Mouse (Mus musculus) bone marrow macrophage, adult 2 months (primary cell): ENCODE measurements around the gene Gtf3c4. TPM values are rescaled to one million over a fixed set of nuclear protein-coding genes. Genes with fewer than 3 reads are reported as not detected.

Experiments used
- H3K27ac ChIP-seq: 2 replicates; pipeline ENCODE4 v1.5.1; 2012; ENCODE audit warnings: low read depth, low read length; ENCODE audit not compliant: insufficient read depth
- H3K4me1 ChIP-seq: 2 replicates; pipeline ENCODE4 v1.6.1; 2012; ENCODE audit warnings: low read length; ENCODE audit not compliant: control insufficient read depth, insufficient read depth
- H3K4me3 ChIP-seq: 2 replicates; pipeline ENCODE4 v1.5.1; 2012; ENCODE audit warnings: mild to moderate bottlenecking, low read length, moderate library complexity; ENCODE audit not compliant: insufficient read depth
- CTCF ChIP-seq: IDR thresholded peaks from 2 replicates; pipeline ENCODE4 v1.5.1; 2012; ENCODE audit warnings: low read depth, mild to moderate bottlenecking, low read length, moderate library complexity
- POLR2A ChIP-seq: IDR thresholded peaks from 2 replicates; pipeline ENCODE4 v1.6.1; 2012; ENCODE audit warnings: mild to moderate bottlenecking, low read depth, low read length, borderline replicate concordance
- polyA plus RNA-seq: library from polyadenylated mRNA; stranded (reverse); fragments of >200 nt; gene quantifications from 2 replicates; pipeline ENCODE4 v1.2.4, GENCODE M21; 2012; ENCODE audit not compliant: missing spikeins, insufficient read depth, insufficient read length

Gtf3c4 gene
- 7.8 and 10.0 TPM in 2 replicates for polyA plus RNA-seq

- TF ChIP-seq CTCF = no peak
- no peak for TF ChIP-seq POLR2A
- Histone ChIP-seq H3K4me3 (peak within 1 kb of the TSS; percentile 98), H3K27ac (peak within 1 kb of the TSS; percentile 96), H3K4me1 (peaks cover 45% of the 10 kb centered on the region)
These were observed at the start of gene Gtf3c4, which contains the start of gene Ddx31 for GRCm38 (mm10) chr2:28840222-28840951. TSS of gene Gtf3c4 (minus strand) at chr2:28840360. TSS of gene Ddx31 (plus strand) at chr2:28840406.

- no peak for TF ChIP-seq CTCF
- no peak for TF ChIP-seq POLR2A
- Histone ChIP-seq H3K4me1 (no peaks in the 10 kb centered on the region), H3K27ac (no peak overlapping the region), H3K4me3 (no peak overlapping the region)
These were observed 44.8 kb upstream of the Gtf3c4 start for GRCm38 (mm10) chr2:28884914-28885313.

- no peak for TF ChIP-seq CTCF
- TF ChIP-seq POLR2A = no peak
- Histone ChIP-seq H3K4me3 (no peak overlapping the region), H3K27ac (no peak overlapping the region), H3K4me1 (no peaks in the 10 kb centered on the region)
These were observed 42.8 kb upstream of the Gtf3c4 start for GRCm38 (mm10) chr2:28882826-28883485.

- TF ChIP-seq POLR2A (no peak), CTCF (no peak)
- H3K27ac ChIP-seq = no peak overlapping the region
- H3K4me1 ChIP-seq = no peaks in the 10 kb centered on the region
- no peak overlapping the region for H3K4me3 ChIP-seq
These were observed 41.9 kb upstream of the Gtf3c4 start for GRCm38 (mm10) chr2:28882047-28882446.

GRCm38 (mm10) chr2:28881275-28881674 lies 41.1 kb upstream of the Gtf3c4 start:
- H3K4me1 ChIP-seq = no peaks in the 10 kb centered on the region
- TF ChIP-seq CTCF (no peak), POLR2A (no peak)

GRCm38 (mm10) chr2:28875554-28875953 lies 35.4 kb upstream of the Gtf3c4 start:
- H3K4me1 ChIP-seq = no peaks in the 10 kb centered on the region
- H3K4me3 ChIP-seq = no peak overlapping the region
- H3K27ac ChIP-seq = no peak overlapping the region
- no peak for TF ChIP-seq POLR2A
- TF ChIP-seq CTCF = no peak

More at GRCm38 (mm10) chr2:28881275-28881674, 41.1 kb upstream of the Gtf3c4 start:
- Histone ChIP-seq H3K27ac (no peak overlapping the region), H3K4me3 (no peak overlapping the region)

- H3K4me3 ChIP-seq = no peak overlapping the region
- TF ChIP-seq CTCF (no peak), POLR2A (no peak)
- H3K4me1 ChIP-seq = 0 out of 2 replicates have a peak, but pooled peaks cover 2% of the 10 kb centered on the region
- H3K27ac ChIP-seq = no peak overlapping the region
These were observed 27.3 kb upstream of the Gtf3c4 start for GRCm38 (mm10) chr2:28867495-28867894.

- no peak overlapping the region for H3K27ac ChIP-seq
- TF ChIP-seq CTCF (no peak), POLR2A (no peak)
- no peak overlapping the region for H3K4me3 ChIP-seq
- 0 out of 2 replicates have a peak, but pooled peaks cover 2% of the 10 kb centered on the region for H3K4me1 ChIP-seq
These were observed 23.7 kb upstream of the Gtf3c4 start for GRCm38 (mm10) chr2:28863857-28864256.

GRCm38 (mm10) chr2:28860678-28861423 lies 20.7 kb upstream of the Gtf3c4 start:
- H3K4me3 ChIP-seq = no peak overlapping the region
- H3K27ac ChIP-seq = no peak overlapping the region
- TF ChIP-seq CTCF = no peak
- TF ChIP-seq POLR2A = no peak
- 0 out of 2 replicates have a peak, but pooled peaks cover 2% of the 10 kb centered on the region for H3K4me1 ChIP-seq

GRCm38 (mm10) chr2:28859303-28859702 lies 19.1 kb upstream of the Gtf3c4 start:
- Histone ChIP-seq H3K27ac (no peak overlapping the region), H3K4me1 (0 out of 2 replicates have a peak, but pooled peaks cover 2% of the 10 kb centered on the region), H3K4me3 (no peak overlapping the region)
- no peak for TF ChIP-seq POLR2A
- no peak for TF ChIP-seq CTCF
